Mouse (Mus musculus) activated CD4-positive, CD25-positive, alpha-beta regulatory T cell, adult 4 months (primary cell): ENCODE measurements around the gene Lpcat2b. TPM values are rescaled to one million over a fixed set of nuclear protein-coding genes. Genes with fewer than 3 reads are reported as not detected.
"Not testable (repeated sequence)": the region's sequence is repeated elsewhere in the genome, so short reads cannot be mapped to it uniquely, and the experiment has no call there.

ENCODE experiments used
- ATAC-seq: one replicate; pipeline ENCODE4 v1.8.0; 2017
- polyA plus RNA-seq, 2 experiments: library from polyadenylated mRNA; unstranded; fragments of 100-300 nt; shearing (Covaris generic); gene quantifications; one replicate each; pipeline ENCODE4 v1.2.1; 2017

The Lpcat2b gene
- polyA plus RNA-seq: not detected

DNA sequence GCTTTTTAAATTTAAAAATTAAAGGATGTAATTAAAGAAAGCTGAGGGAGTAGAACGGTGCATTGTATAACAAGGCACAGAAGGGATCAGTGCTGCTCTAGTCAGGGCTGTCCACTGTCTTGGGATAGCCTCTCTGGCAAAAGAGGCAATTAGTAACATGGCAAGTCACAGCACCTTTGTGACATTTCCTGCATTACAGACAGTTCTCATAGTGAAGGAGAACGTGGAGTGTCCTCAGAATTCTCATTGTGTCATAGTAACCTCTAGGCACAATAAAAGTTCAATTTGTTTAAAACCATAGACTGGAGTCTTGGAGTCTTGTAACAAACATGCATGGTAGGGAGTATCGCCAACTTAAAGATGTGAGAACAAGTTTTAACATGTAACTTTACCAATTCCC, at the start of gene Lpcat2b:
Gene Lpcat2b, plus strand, starts transcription at position 301 of the 400 bp plus-strand sequence.
- ATAC-seq: no peak

DNA sequence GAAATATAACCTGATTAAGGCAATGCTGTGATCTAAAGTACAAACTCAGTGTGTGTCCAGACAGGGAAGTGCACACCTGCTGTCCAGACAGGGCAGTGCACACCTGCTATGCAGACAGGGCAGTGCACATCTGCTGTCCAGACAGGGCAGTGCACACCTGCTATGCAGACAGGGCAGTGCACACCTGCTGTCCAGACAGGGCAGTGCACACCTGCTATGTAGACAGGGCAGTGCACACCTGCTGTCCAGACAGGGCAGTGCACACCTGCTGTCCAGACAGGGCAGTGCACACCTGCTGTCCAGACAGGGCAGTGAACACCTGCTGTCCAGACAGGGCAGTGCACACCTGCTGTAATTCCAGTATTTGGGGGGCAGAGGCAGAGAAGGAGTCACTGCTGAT, 44.9 kb upstream of the Lpcat2b start:
- ATAC-seq: not testable (repeated sequence)

GRCm38 (mm10) chr5:107387788-107388187, 43.6 kb upstream of the Lpcat2b start:
- ATAC-seq: no peak

- ATAC-seq: no peak
Observed at GRCm38 (mm10) chr5:107389373-107389772, 42.0 kb upstream of the Lpcat2b start.

DNA sequence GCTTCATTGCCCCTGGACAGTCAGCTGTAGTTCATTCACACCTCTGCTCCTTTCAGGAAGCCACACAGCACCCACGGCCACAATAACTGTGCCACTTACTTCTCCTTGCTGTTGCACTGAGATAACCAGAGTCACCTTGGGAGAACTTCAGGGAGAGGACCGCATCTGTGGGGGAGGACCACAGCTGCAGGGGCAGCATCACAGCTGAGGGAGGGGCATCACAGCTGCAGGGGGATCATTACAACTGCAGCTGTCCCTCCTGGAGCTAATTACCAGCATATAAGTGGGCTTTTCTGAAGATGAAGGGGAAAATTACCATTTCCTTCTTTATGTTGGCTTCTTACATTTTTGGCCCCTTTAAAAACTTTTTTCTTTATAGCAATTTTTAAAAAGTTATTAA, 36.9 kb upstream of the Lpcat2b start:
- no peak for ATAC-seq

DNA sequence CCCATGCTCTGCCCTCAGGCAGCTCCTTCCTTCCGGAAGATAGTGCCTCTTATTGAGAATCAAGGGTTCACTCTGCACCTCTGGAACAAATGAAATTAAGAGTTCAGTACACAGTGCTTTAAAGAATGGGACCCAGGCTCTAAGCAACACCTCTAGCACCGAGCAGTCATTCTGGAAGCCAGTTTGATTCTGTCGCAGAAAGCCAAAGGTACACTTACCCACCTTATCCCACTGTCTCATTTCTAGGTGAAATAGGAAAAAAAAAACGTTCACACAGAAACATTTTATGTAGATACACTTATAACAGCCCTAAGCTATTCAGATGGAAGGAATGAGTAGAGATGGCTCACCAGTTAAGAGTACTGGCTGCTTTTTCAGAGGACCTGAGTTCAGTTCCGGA, 28.9 kb upstream of the Lpcat2b start, which contains the start of gene Ephx4:
Gene Ephx4, plus strand, starts transcription at position 301 of the 400 bp plus-strand sequence.
- no peak for ATAC-seq

GRCm38 (mm10) chr5:107403011-107403946, 28.1 kb upstream of the Lpcat2b start:
- peak; percentile 27 for ATAC-seq

DNA sequence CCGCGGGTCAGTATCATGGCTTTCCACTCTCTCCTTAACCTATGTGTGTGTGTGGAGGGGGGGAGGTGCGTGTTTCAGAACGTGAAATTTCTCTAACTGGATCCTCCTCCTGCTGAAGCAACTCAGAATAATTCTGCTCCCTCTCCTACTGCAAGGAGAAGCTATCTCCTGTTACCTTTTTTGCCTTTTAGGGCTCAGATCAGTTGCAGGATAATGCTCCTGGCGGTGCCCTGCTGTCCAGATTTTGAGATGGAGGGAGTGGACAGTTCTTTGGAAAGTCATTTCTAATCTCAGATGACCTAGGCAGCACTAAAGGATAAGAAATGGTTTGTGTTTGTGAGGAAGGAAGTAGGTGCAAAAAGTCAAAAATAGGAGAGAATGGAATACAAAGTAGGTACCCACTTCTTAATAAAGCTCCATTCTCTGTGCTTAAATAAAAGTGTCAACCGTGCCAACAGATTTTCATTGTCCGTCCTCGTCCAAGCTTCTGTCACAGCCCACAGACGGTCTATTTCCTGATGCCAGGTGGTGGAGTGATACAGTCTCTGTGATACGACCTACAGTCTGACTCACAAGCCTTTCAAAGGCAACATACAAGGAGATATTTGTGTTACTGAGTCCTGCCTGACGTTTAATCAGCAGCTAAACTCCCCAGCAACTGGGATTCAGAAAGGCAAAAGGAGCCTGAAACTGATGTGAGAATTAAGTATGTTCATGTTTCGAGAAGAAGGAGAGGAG, 27.2 kb upstream of the Lpcat2b start:
- no peak for ATAC-seq

DNA sequence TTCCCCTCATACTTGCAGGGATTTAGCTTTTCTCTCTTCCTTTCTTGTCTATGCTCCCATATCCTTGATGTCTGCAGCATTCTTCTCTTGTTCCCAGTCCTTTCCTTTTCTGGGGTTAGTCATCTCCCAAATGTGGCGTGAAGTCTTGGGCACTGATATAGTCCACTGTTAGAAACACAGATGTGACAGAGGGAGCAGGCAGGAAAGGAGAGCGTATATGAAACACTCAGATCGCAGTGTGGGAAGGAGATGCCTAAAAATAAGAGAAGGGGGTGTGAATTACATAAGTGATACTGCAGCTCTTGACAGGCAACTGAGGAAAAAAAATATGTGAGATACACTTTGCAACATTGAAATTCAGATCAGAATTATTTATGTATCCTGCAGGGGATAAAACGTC, 26.0 kb upstream of the Lpcat2b start:
- ATAC-seq: no peak

DNA sequence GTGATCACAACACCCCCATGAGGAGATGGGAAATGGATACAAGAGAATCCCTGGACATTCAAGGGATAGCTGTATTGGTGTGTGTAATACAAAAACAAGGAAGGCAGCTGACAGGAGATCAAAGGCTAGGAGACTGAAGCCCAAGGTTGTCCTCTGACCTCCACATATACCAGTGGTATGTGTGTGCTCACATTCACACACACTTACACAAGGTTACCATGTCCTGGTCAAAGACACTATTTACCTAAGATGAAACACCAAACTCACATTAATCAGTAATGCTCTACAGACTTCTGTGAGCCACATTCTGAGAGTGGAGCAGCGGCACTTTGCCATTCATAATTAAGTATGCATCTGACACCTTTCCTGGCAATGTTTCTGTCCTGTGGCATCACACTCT, 21.0 kb upstream of the Lpcat2b start:
- ATAC-seq: no peak

- ATAC-seq: no peak
Observed at GRCm38 (mm10) chr5:107411326-107411725, 20.0 kb upstream of the Lpcat2b start.

GRCm38 (mm10) chr5:107412285-107412684, 19.1 kb upstream of the Lpcat2b start:
- no peak for ATAC-seq

- ATAC-seq: no peak
Observed at GRCm38 (mm10) chr5:107415098-107415497, 16.3 kb upstream of the Lpcat2b start.

GRCm38 (mm10) chr5:107421676-107422075, 9.7 kb upstream of the Lpcat2b start:
- no peak for ATAC-seq

- ATAC-seq: no peak
Observed at GRCm38 (mm10) chr5:107434001-107434400, 2.7 kb downstream of the Lpcat2b start.

DNA sequence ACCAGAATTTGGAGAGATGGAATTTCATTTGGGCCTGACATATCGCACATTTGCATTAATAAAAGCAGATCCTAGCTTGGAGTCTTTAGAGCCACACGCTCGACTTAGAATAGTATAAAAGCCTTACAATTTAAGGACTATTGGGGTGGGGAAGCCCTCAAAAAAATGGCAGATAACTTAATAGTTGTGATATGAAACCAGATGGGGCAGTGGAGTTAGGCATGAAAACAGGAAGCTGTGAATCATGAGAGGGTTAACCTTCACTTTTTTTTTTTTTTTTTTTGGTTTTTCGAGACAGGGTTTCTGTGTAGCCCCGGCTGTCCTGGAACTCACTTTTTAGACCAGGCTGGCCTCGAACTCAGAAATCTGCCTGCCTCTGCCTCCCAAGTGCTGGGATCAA, 4.8 kb downstream of the Lpcat2b start:
- ATAC-seq: no peak

GRCm38 (mm10) chr5:107436587-107437209, 5.3 kb downstream of the Lpcat2b start:
- no peak for ATAC-seq

GRCm38 (mm10) chr5:107437464-107438281, 6.3 kb downstream of the Lpcat2b start, which contains the start of gene Btbd8:
Gene Btbd8 (plus strand): TSS chr5:107437997.
- ATAC-seq: peak; percentile 91

DNA sequence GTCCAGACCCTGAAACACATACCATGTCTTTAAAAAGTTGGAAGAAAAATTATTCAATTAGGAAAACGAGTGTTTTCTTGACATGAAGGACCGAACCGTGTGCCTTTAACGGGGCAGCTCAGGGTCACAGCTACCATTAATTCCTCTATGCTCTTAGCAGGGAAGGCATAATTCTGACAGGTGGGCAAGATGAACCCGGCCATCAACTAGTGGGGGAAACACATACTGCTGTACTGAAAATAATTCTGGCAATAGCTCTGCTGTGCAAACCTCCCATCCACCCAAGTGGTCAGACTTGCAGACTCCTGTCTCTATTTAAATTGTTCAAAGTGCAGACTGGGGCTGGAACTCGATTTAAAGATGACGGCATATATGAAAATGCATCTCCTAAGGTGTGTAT, 7.0 kb downstream of the Lpcat2b start:
- ATAC-seq: no peak

- no peak for ATAC-seq
Observed at GRCm38 (mm10) chr5:107441881-107442280, 10.5 kb downstream of the Lpcat2b start.

- ATAC-seq: no peak
Observed at GRCm38 (mm10) chr5:107444251-107444650, 12.9 kb downstream of the Lpcat2b start.

DNA sequence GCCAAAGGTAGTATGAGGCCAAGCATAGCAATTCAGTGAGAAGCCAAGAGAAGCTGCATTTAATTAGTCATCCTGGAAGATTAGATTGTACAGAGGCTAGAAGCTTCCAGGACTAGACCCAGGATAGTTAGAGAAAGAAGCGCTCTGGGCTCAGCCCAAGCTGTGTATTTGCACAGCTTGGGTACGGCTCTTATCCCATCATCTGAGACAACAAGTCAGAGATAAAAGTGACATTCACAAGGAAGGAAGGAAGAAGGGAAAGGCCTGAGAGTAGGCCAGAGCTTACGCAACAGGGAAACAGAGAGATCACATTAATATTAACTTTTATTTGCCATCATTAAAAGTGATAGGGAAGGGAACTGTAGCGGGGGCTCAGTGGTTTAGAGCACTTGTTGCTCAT, 16.6 kb downstream of the Lpcat2b start:
- no peak for ATAC-seq
